Mouse (Mus musculus): ENCODE measurements around the gene Chmp4b. TPM values are rescaled to one million over a fixed set of nuclear protein-coding genes. Genes with fewer than 3 reads are reported as not detected.

Chmp4b gene
- polyA plus RNA-seq, 1 experiment from 2014 or later, result 28.0 TPM

DNA sequence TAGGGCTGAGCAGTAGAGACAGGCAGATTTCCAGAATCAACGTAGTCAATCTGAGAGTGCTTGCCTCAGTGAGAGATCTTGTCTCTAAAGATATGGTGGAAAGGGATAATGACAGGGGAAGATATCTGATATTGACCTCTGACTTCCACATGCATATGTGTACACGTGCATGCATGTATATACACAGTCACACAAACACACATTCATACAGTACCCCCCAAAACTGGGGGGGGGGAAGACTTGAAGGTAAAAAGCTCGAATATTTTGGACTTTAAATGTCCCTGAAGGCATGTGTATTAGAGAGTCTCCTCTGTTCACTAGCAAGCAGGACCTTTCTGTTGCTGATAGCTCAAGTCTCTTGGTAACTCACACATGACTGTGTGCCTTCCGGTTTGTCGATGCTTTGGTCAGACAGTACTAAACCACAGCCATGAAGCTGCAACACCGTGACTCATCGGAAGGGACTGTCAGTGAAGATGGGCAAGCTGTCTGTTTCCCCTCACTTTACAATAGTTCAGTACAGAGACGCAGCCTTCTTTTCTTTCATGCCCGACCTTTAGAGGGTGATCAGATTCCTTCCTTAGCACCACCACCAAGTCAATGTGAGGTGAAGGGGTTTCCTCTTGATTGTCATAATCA is 81.1 kb downstream of the Chmp4b start:
- Histone ChIP-seq H3K27ac (no peak overlapping the region), H3K27me3 (no peaks in the 10 kb centered on the region), H3K9me3 (no peaks in the 10 kb centered on the region), H3K4me3 (no peak overlapping the region), H3K9ac (no peak overlapping the region), H3K36me3 (no peaks in the 10 kb centered on the region), H3K4me1 (peaks cover 53% of the 10 kb centered on the region), H3K4me2 (replicated peaks) (no peak overlapping the region)
- WGBS, result 71% methylated on average over 9 of the region's 9 CpGs
- no peak for ATAC-seq (ENCODE audit: low FRiP score, low read depth)

DNA sequence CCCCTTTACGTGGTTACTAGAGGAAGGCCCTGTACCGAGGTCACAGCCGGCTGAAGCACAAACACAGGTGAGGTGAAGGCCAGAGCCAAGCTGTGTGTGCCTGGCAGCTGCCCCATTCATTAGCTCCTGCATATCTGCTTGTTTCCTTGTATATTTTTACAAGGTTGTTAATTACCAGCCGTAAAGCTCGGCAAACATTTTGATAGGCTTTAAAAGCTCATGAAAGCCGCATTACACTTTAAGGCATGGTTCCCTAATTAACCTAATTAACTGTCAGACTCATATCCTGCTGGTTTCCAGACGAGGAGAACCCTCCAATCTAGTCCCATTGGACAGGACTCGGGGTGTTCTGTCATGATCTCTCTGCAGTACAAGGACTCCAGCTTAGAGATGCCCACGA is 83.5 kb downstream of the Chmp4b start:
- no peak for ATAC-seq (ENCODE audit: low FRiP score, low read depth)
- WGBS, result 19% methylated on average over 9 of the region's 9 CpGs

DNA sequence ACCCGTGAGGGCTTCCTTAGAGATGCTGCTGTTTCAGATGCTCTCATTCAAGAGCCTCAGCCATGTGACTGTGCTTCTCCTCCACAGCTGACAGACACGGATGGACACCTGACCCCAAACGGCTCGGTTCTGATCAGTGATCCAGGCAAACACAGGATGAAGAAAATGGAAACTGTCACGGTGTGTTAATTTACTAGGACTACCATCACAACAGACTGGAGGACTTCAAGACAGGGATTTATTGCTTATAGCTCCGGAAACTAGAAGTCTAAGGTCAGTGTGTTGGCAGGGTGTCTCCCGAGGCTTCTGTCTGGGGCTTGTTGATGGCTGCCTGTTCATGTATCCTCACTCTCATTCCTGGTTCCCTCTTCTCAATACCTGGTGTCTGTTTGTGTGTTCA is 83.9 kb downstream of the Chmp4b start:
- Histone ChIP-seq H3K27me3 (no peaks in the 10 kb centered on the region), H3K27ac (no peak overlapping the region), H3K9ac (no peak overlapping the region), H3K9me3 (no peaks in the 10 kb centered on the region), H3K4me3 (peak overlapping the region; percentile 16; the same call in 1 of the 2 replicates), H3K4me1 (peaks cover 52% of the 10 kb centered on the region), H3K4me2 (replicated peaks) (peak overlapping the region; percentile 43), H3K36me3 (no peaks in the 10 kb centered on the region)
- 29% methylated on average over 7 of the region's 7 CpGs for WGBS
- ATAC-seq (ENCODE audit: low FRiP score, low read depth), result no peak

More for the DNA sequence above, 83.5 kb downstream of the Chmp4b start:
- no peak overlapping the region for H3K27ac ChIP-seq
- H3K27me3 ChIP-seq, result no peaks in the 10 kb centered on the region
- H3K36me3 ChIP-seq, result no peaks in the 10 kb centered on the region
- peaks cover 56% of the 10 kb centered on the region for H3K4me1 ChIP-seq
- H3K4me2 ChIP-seq (replicated peaks), result peak overlapping the region; percentile 43
- no peaks in the 10 kb centered on the region for H3K9me3 ChIP-seq
- H3K9ac ChIP-seq, result no peak overlapping the region
- H3K4me3 ChIP-seq, result peak overlapping the region; percentile 16; the same call in 1 of the 2 replicates

DNA sequence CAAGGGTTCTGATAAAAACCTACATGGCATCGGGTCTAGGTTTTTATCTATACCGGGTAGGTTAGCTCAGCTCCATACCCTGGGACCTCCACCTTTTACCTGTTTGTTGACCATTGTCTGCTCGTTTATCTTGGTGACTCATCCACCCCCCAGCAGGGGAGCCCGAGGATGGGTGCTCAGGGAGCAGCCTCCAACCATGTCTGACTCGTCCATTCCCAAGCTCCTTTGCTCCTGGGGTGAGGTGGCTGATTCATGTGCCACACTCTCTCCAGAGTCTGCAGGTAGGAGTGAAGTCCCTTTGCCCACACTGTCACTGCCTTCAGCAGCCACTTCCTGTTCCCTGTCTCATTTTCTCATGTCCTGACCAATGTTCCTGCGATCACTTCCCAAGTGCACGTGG is 84.5 kb downstream of the Chmp4b start:
- H3K4me3 ChIP-seq, result no peak overlapping the region
- peaks cover 48% of the 10 kb centered on the region for H3K4me1 ChIP-seq
- no peaks in the 10 kb centered on the region for H3K9me3 ChIP-seq
- no peaks in the 10 kb centered on the region for H3K27me3 ChIP-seq
- WGBS, result 85% methylated on average over 7 of the region's 7 CpGs
- no peaks in the 10 kb centered on the region for H3K36me3 ChIP-seq
- no peak overlapping the region for H3K27ac ChIP-seq
- peak overlapping the region; percentile 43 for H3K4me2 ChIP-seq (replicated peaks)
- H3K9ac ChIP-seq, result no peak overlapping the region
- no peak for ATAC-seq (ENCODE audit: low FRiP score, low read depth)

DNA sequence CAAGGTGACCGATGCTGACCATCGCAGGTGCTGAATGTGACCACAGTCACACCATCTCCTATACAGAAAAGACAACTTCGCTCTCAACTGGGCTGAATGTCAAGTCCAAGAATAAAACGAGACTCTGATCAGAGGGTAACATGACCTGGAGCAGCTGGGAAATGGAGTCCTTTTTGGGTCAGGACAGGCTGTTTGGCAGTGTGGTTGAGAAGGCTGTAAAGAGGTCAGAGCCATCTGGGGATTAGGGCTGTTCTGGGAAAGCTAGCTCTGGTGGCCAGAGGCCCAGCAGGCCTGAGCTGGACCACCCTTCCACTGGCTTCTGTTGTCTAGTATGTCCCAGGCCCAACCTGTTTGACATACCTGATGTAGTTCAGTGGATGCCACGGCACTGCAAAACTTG is 87.1 kb downstream of the Chmp4b start:
- no peak for ATAC-seq (ENCODE audit: low FRiP score, low read depth)
- H3K4me1 ChIP-seq, result peaks cover 26% of the 10 kb centered on the region
- no peak overlapping the region for H3K27ac ChIP-seq
- no peaks in the 10 kb centered on the region for H3K36me3 ChIP-seq
- 75% methylated on average over 5 of the region's 5 CpGs for WGBS
- H3K9ac ChIP-seq, result no peak overlapping the region
- H3K4me2 ChIP-seq (replicated peaks), result no peak overlapping the region
- H3K4me3 ChIP-seq, result no peak overlapping the region
- H3K9me3 ChIP-seq, result no peaks in the 10 kb centered on the region
- no peaks in the 10 kb centered on the region for H3K27me3 ChIP-seq

DNA sequence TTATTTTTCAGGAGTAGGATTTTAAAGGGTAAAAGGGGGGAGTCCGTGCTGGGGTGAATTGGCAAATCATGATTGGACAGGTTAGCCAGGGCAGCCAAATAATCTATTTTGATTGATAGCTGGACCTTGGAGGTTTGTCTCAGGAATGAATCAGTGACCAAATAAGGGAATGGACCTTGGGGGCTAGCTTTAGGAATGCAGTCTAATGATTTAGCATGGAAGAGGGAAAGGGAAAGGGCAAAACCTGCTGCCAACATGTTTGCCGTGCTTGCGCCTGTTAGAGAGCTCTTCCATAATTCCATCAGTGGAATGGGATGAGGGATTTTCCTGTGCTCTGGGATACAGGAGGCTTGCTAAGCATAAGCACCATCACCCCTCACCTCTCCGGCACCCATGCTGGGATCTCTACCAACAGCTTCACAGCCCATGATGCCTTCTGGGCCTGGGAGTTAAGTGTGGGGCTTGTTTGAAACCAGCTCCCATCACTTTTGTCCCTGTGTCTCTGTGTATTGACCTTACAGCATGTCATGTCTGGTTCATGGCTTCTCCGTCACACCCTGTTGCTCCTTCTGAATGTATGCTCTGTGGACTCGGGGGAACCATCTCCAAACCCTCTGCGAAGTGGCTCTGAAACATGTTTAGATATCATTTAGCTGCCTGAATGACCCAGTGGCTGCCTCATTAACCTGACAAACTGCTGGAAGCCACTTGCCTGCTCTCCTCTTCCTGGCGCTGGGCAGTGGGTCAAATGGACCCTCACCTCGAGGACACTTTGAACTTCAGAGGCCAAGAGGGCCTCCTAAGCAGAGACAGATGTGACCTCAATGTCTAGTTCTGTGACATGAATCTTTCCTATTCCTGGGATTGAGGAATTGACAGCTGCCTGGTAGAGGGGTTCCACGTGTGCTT is 91.7 kb downstream of the Chmp4b start:
- no peak overlapping the region for H3K27ac ChIP-seq
- no peak overlapping the region for H3K4me2 ChIP-seq (replicated peaks)
- no peaks in the 10 kb centered on the region for H3K27me3 ChIP-seq
- no peak overlapping the region for H3K4me3 ChIP-seq
- WGBS, result 44% methylated on average over 10 of the region's 10 CpGs
- no peak for ATAC-seq (ENCODE audit: low FRiP score, low read depth)
- H3K4me1 ChIP-seq, result peaks cover 7% of the 10 kb centered on the region; the same call in 1 of the 2 replicates
- H3K9ac ChIP-seq, result no peak overlapping the region
- H3K9me3 ChIP-seq, result no peaks in the 10 kb centered on the region
- no peaks in the 10 kb centered on the region for H3K36me3 ChIP-seq

DNA sequence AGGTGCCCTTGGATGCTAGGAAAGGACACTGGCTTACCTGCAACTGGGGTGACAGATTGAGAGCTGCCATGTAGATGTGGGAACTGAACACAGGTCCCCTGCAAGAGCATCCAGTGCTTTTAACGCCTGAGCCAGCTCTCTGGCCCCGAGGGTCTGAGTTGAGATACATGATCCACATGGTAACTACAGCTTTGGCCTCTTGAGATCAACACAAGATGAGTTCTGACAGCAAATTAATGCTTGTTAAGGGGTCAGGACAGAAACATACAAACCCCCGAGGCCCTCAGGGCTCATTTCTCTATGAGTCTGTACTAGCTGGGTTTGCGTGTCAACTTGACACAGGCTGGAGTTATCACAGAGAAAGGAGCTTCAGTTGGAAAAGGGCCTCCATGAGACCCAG is 92.4 kb downstream of the Chmp4b start:
- Histone ChIP-seq H3K4me1 (peaks cover 3% of the 10 kb centered on the region), H3K4me2 (replicated peaks) (no peak overlapping the region), H3K36me3 (no peaks in the 10 kb centered on the region), H3K27me3 (no peaks in the 10 kb centered on the region), H3K9me3 (no peaks in the 10 kb centered on the region), H3K27ac (no peak overlapping the region), H3K4me3 (no peak overlapping the region), H3K9ac (no peak overlapping the region)
- no peak for ATAC-seq (ENCODE audit: low FRiP score, low read depth)
- WGBS, result 57% methylated on average over 4 of the region's 4 CpGs

Other genes with a start within 250 kb of the Chmp4b start
- gene Snta1, start 243.6 kb upstream of the Chmp4b start, polyA plus RNA-seq (2015; fragmentation: Nextera tagmentation; extraction: Ambion mirVana), result 7.4 and 8.2 TPM in 2 replicates
- gene Cbfa2t2, start 215.2 kb upstream of the Chmp4b start, polyA plus RNA-seq (2015; fragmentation: Nextera tagmentation; extraction: Ambion mirVana), result 48.3 and 52.2 TPM in 2 replicates
- 0.88 and 1.1 TPM in 2 replicates for gene 1700003F12Rik, start 104.6 kb upstream of the Chmp4b start, polyA plus RNA-seq (2015; fragmentation: Nextera tagmentation; extraction: Ambion mirVana)
- gene Actl10, start 99.9 kb upstream of the Chmp4b start, polyA plus RNA-seq (2015; fragmentation: Nextera tagmentation; extraction: Ambion mirVana), result 0.33 and 0.47 TPM in 2 replicates
- 3.7 and 3.9 TPM in 2 replicates for gene Necab3, start 92.8 kb upstream of the Chmp4b start, polyA plus RNA-seq (2015; fragmentation: Nextera tagmentation; extraction: Ambion mirVana)
- gene E2f1, start 81.8 kb upstream of the Chmp4b start, polyA plus RNA-seq (2015; fragmentation: Nextera tagmentation; extraction: Ambion mirVana), result 20.1 and 20.8 TPM in 2 replicates
- gene Pxmp4, start 48.0 kb upstream of the Chmp4b start, polyA plus RNA-seq (2015; fragmentation: Nextera tagmentation; extraction: Ambion mirVana), result 18.8 and 21.6 TPM in 2 replicates
- 1.1 and 1.3 TPM in 2 replicates for gene Zfp341, start 38.4 kb upstream of the Chmp4b start, polyA plus RNA-seq (2015; fragmentation: Nextera tagmentation; extraction: Ambion mirVana)
- 0.43 TPM in 1 of 2 replicates, not detected in the other for gene 4930519P11Rik, start 38.3 kb upstream of the Chmp4b start, polyA plus RNA-seq (2015; fragmentation: Nextera tagmentation; extraction: Ambion mirVana)
- not detected in 2 replicates for gene Gm14214, start 118.3 kb downstream of the Chmp4b start, polyA plus RNA-seq (2015; fragmentation: Nextera tagmentation; extraction: Ambion mirVana)
- gene Raly, start 139.4 kb downstream of the Chmp4b start, polyA plus RNA-seq (2015; fragmentation: Nextera tagmentation; extraction: Ambion mirVana), result 41.7 and 46.9 TPM in 2 replicates
- gene a, start 139.7 kb downstream of the Chmp4b start, polyA plus RNA-seq (2015; fragmentation: Nextera tagmentation; extraction: Ambion mirVana), result 10.9 and 12.0 TPM in 2 replicates
- gene Eif2s2, start 241.2 kb downstream of the Chmp4b start, polyA plus RNA-seq (2015; fragmentation: Nextera tagmentation; extraction: Ambion mirVana), result 110 and 115 TPM in 2 replicates

All from limb, embryonic 13.5 days (tissue).